Mouse (Mus musculus): ENCODE data around the gene Olfr92.
"Not testable (repeated sequence)": the region's sequence is repeated elsewhere in the genome, so short reads cannot be mapped to it uniquely, and the experiment has no call there.

Olfr92 gene

DNA sequence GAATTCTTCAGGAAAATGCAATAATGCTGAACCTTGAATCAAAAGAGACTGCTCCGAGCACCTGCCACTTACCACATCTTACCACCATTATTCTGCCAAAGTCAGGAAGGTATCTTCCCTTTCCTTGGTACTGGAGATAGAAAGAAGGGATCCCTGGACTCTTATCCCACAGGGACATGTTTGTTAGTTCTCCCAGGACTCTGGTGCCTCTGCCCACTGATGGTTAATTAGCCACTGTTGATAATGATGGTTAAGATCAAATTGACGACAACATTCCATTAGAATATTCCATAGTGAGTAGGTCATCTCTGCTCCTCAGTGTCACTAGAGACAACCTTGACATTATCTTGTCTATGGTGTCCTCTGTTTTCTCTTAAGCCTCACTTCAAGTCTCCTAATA is at the start of gene Olfr92:
Gene Olfr92 (minus strand): TSS at position 101 of the 400 bp plus-strand sequence.
- DNase-seq (ENCODE audit: inconsistent age in 2 of 2, low spot score in 1 of 2) = no peak

GRCm38 (mm10) chr17:37161394-37161793 is 41.5 kb upstream of the Olfr92 start, which contains the start of gene Olfr93:
TSS of gene Olfr93 (minus strand) at chr17:37161494.
- DNase-seq (ENCODE audit: inconsistent age in 2 of 2, low spot score in 1 of 2) = no peak

DNA sequence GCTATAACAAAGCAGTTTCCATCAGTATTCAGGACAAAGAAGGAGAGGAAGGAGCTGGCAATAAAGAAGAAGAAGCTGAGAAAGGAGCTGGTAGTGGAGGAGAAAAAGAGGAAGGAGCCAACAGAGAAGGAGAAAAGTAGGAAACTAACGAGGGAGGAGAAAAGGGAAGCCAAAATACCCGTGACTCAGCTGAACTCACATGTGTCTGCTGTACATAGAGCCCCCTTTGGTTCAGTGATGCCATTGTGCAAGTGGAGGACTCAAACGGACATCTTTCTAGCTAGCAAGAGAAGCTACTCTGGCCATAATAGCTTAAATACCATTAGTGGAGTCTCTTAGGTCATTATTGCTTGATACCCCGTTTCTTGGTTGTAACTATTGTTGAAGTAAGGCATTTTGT is 11.5 kb upstream of the Olfr92 start:
- DNase-seq (ENCODE audit: inconsistent age in 2 of 2, low spot score in 1 of 2) = not testable (repeated sequence)

GRCm38 (mm10) chr17:37098178-37098577 is 21.7 kb downstream of the Olfr92 start, which contains the start of gene Olfr91:
TSS of gene Olfr91 (minus strand) at chr17:37098278.
- DNase-seq (ENCODE audit: inconsistent age in 2 of 2, low spot score in 1 of 2) = no peak

DNA sequence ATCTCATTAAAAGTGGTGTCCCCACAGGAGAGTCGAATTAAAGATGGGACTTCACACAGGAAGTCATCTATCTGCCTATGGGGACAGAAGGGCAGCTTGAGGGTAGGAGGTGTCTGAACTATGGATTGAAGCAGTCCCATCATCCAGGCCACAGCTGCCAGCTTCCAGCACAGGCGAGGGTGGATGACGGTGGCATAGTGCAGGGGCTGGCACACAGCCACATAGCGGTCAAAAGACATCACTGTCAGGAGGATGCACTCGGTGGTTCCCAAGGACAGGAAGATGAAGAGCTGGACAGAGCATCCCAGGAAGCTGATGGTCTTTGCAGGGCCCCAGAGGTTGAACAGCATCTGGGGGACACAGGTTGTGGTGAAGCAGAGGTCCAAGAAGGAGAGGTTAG is 26.6 kb downstream of the Olfr92 start:
- DNase-seq (ENCODE audit: inconsistent age in 2 of 2, low spot score in 1 of 2) = no peak

DNA sequence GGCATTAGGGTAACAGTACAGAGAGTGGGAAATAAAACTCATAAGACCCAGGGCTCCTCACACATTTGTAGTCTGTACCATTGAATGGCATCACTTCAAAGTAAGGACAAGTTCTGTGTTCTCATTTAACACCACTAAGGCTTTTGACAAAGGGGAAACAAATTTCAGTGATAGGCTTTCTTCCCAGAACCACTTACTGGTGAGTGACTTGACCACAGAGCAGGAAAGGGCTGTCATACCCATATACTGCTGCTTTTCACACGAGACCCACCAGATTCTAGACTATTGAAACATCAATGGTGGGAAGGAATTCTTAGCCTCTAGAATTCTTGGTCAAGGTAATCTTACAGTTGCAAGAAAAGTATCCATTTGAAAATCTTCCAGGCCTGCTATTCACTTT is 27.7 kb downstream of the Olfr92 start:
- DNase-seq (ENCODE audit: inconsistent age in 2 of 2, low spot score in 1 of 2) = no peak

DNA sequence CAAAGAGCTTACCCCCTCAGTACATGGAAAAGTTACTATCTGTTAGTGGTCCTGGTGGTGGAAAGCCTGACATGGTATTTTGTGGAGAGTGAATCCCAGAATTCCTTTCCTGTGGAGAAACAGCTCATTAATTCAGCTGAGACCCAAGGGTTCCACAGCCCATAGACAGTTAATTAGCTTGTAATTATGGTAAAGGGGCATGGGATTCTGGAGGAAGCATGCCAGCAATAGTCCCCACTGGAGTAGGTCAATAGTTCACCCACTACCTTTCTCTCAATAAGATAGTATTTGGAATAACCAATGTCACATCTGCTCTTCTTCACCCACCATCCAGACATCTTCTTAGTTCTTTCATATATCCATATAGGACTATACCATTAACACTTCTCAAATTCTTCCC is 31.5 kb downstream of the Olfr92 start, which contains the start of gene Olfr90:
Gene Olfr90 (minus strand): TSS at position 101 of the 400 bp plus-strand sequence.
- DNase-seq (ENCODE audit: inconsistent age in 2 of 2, low spot score in 1 of 2) = no peak

- no peak for DNase-seq (ENCODE audit: inconsistent age in 2 of 2, low spot score in 1 of 2)
Measured at GRCm38 (mm10) chr17:37085545-37085944, 34.3 kb downstream of the Olfr92 start.

- no peak for DNase-seq (ENCODE audit: inconsistent age in 2 of 2, low spot score in 1 of 2)
Measured at GRCm38 (mm10) chr17:37084632-37085031, 35.3 kb downstream of the Olfr92 start.

GRCm38 (mm10) chr17:37083327-37083726 is 36.6 kb downstream of the Olfr92 start:
- DNase-seq (ENCODE audit: inconsistent age in 2 of 2, low spot score in 1 of 2) = peak; percentile 32 to 84

GRCm38 (mm10) chr17:37081659-37082058 is 38.2 kb downstream of the Olfr92 start:
- DNase-seq (ENCODE audit: inconsistent age in 2 of 2, low spot score in 1 of 2) = no peak

- no peak for DNase-seq (ENCODE audit: inconsistent age in 2 of 2, low spot score in 1 of 2)
Measured at GRCm38 (mm10) chr17:37080119-37080518, 39.8 kb downstream of the Olfr92 start.

GRCm38 (mm10) chr17:37078990-37079389 is 40.9 kb downstream of the Olfr92 start:
- no peak for DNase-seq (ENCODE audit: inconsistent age in 2 of 2, low spot score in 1 of 2)

GRCm38 (mm10) chr17:37078193-37078592 is 41.7 kb downstream of the Olfr92 start:
- DNase-seq (ENCODE audit: inconsistent age in 2 of 2, low spot score in 1 of 2) = no peak

GRCm38 (mm10) chr17:37075766-37076165 is 44.1 kb downstream of the Olfr92 start:
- no peak for DNase-seq (ENCODE audit: inconsistent age in 2 of 2, low spot score in 1 of 2)

GRCm38 (mm10) chr17:37075181-37075580 is 44.7 kb downstream of the Olfr92 start:
- DNase-seq (ENCODE audit: inconsistent age in 2 of 2, low spot score in 1 of 2) = no peak

DNA sequence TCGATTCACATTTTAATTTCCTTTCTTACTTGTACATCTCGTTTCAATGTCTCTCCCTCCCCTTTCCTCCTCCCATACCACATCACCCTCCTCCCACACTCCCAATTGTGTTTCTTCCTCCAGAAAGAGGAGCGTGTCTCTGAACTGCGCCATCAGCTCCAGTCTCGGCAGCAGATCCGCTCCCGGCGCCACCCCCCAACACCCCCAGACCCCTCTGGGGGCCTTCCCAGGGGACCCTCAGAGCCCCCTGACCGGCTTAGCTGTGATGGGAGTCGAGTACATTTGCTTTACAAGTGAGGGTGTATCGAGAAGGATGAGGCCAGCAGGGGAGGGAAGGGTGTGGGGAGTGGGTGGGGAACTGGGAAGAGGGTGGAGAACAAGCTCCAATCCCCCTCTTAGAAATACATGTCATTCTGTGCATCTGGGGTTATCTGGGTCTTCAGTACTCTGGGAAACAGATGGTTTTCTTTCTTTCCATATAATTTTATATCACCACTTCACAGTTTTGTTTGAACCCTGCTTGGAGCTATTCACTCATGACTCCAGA is 47.1 kb downstream of the Olfr92 start:
- DNase-seq (ENCODE audit: inconsistent age in 2 of 2, low spot score in 1 of 2) = no peak

DNA sequence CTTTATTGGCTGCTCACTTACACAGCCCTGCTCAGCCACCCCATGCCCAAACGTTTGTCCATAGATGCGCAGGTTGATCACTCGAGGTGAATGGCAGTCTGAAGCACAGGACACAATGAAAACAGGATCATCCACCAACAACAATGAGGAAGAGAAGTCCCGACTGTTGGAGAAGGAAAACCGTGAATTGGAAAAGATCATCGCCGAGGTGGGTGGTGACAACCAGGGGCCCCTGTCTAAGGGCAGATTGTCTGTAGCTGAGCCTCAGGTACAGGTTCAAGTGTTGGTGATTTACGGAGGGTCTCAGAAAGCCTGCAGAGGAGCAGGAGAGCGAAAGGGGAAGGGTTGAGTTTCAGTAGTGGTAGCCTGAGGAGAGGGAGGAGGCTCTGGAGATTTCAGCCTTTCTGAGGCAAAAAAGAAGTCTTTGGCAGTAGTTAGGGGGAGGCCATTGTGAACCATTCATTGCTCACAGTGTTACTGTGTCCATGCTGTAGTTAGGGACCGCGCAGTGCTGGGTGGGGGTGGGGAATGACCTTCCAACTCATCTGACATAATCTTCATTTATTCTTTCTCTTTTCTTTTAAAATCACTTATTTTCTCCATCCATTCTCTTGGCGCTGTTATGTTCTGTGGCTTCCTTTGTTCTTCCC is 47.7 kb downstream of the Olfr92 start:
- DNase-seq (ENCODE audit: inconsistent age in 2 of 2, low spot score in 1 of 2) = no peak

GRCm38 (mm10) chr17:37070121-37070520 is 49.8 kb downstream of the Olfr92 start:
- DNase-seq (ENCODE audit: inconsistent age in 2 of 2, low spot score in 1 of 2) = no peak

DNA sequence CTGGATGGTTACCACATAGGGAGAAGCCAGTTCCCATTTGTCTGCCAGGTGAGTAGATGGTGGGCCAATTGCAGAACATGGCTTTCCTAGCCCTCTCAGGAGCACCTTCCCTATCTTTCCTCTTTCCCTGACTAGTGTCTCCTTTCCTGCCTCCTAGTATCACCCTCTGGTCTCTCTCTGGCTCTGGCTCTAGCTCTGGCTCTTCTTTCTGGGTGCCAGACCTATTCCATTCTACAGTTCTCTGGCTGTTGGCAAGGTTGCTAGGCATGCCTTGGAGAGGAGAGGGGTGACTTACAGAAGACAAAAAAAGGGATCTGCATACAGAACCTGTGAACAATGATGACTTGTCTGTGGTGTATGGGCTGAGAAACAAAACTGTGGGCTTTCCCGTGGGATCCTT is 52.0 kb downstream of the Olfr92 start:
- no peak for DNase-seq (ENCODE audit: inconsistent age in 2 of 2, low spot score in 1 of 2)

- DNase-seq (ENCODE audit: inconsistent age in 2 of 2, low spot score in 1 of 2) = no peak
Measured at GRCm38 (mm10) chr17:37065993-37066392, 53.9 kb downstream of the Olfr92 start.

GRCm38 (mm10) chr17:37063686-37064495 is 56.0 kb downstream of the Olfr92 start:
- DNase-seq (ENCODE audit: inconsistent age in 2 of 2, low spot score in 1 of 2) = no peak

Data from adrenal gland, adult (tissue).